Mouse (Mus musculus) lung, embryonic 16.5 days (tissue): ENCODE results near the gene Ppme1. TPM values are rescaled to one million over a fixed set of nuclear protein-coding genes. Genes with fewer than 3 reads are reported as not detected.

ENCODE experiments used
- ATAC-seq: fragments of 200-750 bp; cut with Nextera tagmentation; 2 replicates; pipeline ENCODE4 v1.8.0; 2017; ENCODE audit warnings: low read depth, mild to moderate bottlenecking, moderate library complexity
- H3K27ac ChIP-seq: fragments of 300-500 bp; sonication (generic); 2 replicates; pipeline ENCODE4 v1.5.1; 2014; ENCODE audit warnings: mild to moderate bottlenecking, control low read depth, low read length
- H3K27me3 ChIP-seq: fragments of 300-500 bp; sonication (generic); 2 replicates; pipeline ENCODE4 v1.6.1; 2014; ENCODE audit warnings: low read depth, low read length, mixed read lengths; ENCODE audit not compliant: control insufficient read depth, insufficient read depth
- H3K36me3 ChIP-seq: fragments of 300-500 bp; sonication (generic); 2 replicates; pipeline ENCODE4 v1.6.1; 2014; ENCODE audit warnings: low read length; ENCODE audit not compliant: control insufficient read depth, insufficient read depth
- H3K4me1 ChIP-seq: fragments of 300-500 bp; sonication (generic); replicated peaks from 2 replicates; pipeline ENCODE4 v1.6.1; 2014; ENCODE audit warnings: low read length, mixed read lengths; ENCODE audit not compliant: control insufficient read depth, insufficient read depth
- H3K4me2 ChIP-seq: fragments of 300-500 bp; sonication (generic); 2 replicates; pipeline ENCODE4 v1.6.1; 2014; ENCODE audit warnings: low read depth, low read length, control low read depth
- H3K4me3 ChIP-seq: fragments of 300-500 bp; sonication (generic); 2 replicates; pipeline ENCODE4 v1.5.1; 2014; ENCODE audit warnings: mild to moderate bottlenecking, low read length, control low read depth
- H3K9ac ChIP-seq: fragments of 300-500 bp; sonication (generic); 2 replicates; pipeline ENCODE4 v1.6.1; 2014; ENCODE audit warnings: low read length, control low read depth
- H3K9me3 ChIP-seq: fragments of 300-500 bp; sonication (generic); 2 replicates; pipeline ENCODE4 v1.6.1; 2016; ENCODE audit warnings: low read length; ENCODE audit not compliant: control insufficient read depth
- WGBS: fragments of 180-500 bp; shearing (Covaris S2); extraction: QIAGEN DNeasy Blood & Tissue Kit; methylation state at CpG from one replicate; pipeline ENCODE4 v1.1.7; 2014; 5-methylcytosine and 5-hydroxymethylcytosine counted together
- polyA plus RNA-seq: library from polyadenylated mRNA; unstranded; fragments of >200 nt; fragmentation: Nextera tagmentation; extraction: Ambion mirVana; gene quantifications from 2 replicates; pipeline ENCODE4 v1.2.1, GENCODE M21; 2015

Gene Ppme1
- polyA plus RNA-seq, 1 experiment from 2014 or later, result 57.6 TPM

DNA sequence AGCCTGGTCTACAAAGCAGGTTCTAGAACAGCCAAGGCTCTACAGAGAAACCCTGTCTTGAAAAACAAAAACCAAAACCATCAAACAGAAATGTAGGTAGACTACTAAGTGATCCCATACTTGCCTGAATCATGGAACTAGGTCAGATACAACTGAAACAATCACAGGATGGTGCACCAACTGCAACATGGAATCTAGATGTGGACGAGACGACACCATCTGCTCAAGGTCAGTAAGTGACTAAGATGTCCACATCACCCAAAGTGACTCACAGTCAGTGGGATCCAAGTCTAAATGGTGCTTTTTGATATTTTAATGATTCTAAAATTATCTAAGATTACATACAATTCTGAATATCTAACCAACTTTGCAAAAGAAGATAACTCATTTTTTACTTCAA, 36.2 kb downstream of the Ppme1 start:
- WGBS, result 94% methylated on average over 2 of the region's 2 CpGs
- ATAC-seq, result no peak
- Histone ChIP-seq H3K9me3 (no peaks in the 10 kb centered on the region), H3K4me3 (no peak overlapping the region), H3K27ac (no peak overlapping the region), H3K9ac (no peak overlapping the region), H3K27me3 (no peaks in the 10 kb centered on the region), H3K4me1 (no peaks in the 10 kb centered on the region), H3K36me3 (peaks cover 21% of the 10 kb centered on the region), H3K4me2 (no peak overlapping the region)

DNA sequence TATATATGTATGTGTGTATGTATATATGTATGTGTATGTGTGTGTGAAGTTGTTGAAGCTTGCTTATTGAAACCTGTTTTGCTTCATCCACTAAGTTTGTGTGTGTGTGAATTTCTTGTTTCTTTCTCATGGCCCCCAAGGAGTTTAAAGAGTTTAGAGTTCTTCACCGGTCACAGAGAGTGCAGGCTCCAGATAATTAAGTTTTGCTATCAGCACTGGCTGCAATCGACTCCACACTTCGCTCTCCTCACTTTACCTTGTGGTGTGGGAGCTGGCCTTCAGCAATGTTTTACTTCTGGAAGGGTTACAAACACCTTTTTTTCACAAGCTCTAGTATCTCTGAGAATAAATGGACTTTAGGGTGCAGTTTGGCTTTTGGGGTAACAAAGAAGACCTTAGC, 40.8 kb downstream of the Ppme1 start:
- H3K4me2 ChIP-seq, result no peak overlapping the region
- peaks cover 10% of the 10 kb centered on the region; the same call in 1 of the 2 replicates for H3K36me3 ChIP-seq
- H3K4me3 ChIP-seq, result no peak overlapping the region
- H3K9ac ChIP-seq, result no peak overlapping the region
- no peak for ATAC-seq
- no peaks in the 10 kb centered on the region for H3K4me1 ChIP-seq
- no peaks in the 10 kb centered on the region for H3K9me3 ChIP-seq
- 89% methylated on average over 3 of the region's 3 CpGs for WGBS
- H3K27me3 ChIP-seq, result no peaks in the 10 kb centered on the region
- no peak overlapping the region for H3K27ac ChIP-seq

DNA sequence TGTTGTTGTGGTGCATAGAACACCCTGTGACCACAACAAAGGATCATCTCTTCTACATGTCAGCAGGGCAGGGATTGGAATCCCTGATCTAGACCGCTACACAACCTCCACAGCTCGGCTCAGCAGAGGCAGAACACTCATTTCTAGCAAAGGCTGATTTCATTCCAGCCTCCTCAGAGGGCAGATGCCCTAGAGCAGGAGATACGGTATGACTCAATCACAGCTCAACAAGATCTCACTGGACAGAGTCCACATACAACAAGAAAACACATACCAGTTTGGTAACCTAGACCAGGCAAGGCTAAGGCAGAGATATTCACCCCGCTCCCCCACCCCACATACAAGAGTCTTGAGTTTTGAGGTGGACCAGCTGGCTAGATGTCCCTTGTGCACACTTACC, 43.5 kb downstream of the Ppme1 start:
- Histone ChIP-seq H3K4me2 (no peak overlapping the region), H3K4me1 (no peaks in the 10 kb centered on the region), H3K27me3 (no peaks in the 10 kb centered on the region), H3K36me3 (peaks cover 6% of the 10 kb centered on the region; the same call in 1 of the 2 replicates), H3K9ac (no peak overlapping the region), H3K27ac (no peak overlapping the region), H3K9me3 (no peaks in the 10 kb centered on the region), H3K4me3 (no peak overlapping the region)
- no peak for ATAC-seq
- WGBS, result 90% methylated on average over 4 of the region's 4 CpGs

DNA sequence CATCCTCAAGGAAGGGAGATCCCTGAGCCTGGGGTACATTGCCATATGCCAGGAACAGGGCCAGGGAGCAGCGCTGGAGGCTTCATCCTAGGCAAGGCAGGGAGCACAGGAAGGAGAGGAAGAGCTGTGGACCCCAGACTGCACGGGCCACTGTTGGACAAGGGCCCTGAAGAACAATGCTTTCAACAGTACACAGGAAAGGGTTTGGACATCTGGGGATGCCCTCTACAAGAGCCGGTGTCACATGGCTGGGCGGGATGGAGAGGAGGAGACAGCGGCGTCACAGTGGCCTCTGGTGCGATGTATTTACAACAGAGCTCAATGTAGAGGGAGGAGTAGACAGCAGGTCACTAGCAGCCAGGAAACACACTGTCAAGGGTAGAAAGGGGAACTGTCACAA, 44.6 kb downstream of the Ppme1 start:
- peak; percentile 75 for ATAC-seq
- 73% methylated on average over 7 of the region's 7 CpGs for WGBS
- H3K9ac ChIP-seq, result no peak overlapping the region
- no peaks in the 10 kb centered on the region for H3K9me3 ChIP-seq
- H3K27me3 ChIP-seq, result no peaks in the 10 kb centered on the region
- H3K4me3 ChIP-seq, result no peak overlapping the region
- no peak overlapping the region for H3K4me2 ChIP-seq
- peaks cover 3% of the 10 kb centered on the region; the same call in 1 of the 2 replicates for H3K36me3 ChIP-seq
- H3K27ac ChIP-seq, result no peak overlapping the region
- no peaks in the 10 kb centered on the region for H3K4me1 ChIP-seq

DNA sequence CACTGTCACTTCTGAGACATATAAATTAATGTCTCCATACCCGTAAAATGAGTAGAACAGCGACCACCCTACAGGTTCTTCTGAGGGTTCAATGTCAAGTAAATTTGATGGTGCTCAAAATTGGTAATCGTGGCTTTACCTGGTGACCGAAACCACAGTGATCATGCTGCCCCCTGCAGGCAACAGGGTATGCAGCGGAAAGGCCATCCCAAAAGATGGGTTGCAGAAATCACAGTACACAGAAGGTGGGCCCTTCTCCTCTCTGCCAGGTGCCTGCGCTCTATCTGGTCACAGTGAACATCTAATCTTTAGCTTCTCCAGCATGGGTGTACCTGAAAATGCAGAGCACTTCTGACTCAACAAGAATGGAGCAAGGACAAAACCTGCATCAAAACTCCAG, 46.6 kb downstream of the Ppme1 start:
- no peak overlapping the region for H3K27ac ChIP-seq
- no peak overlapping the region for H3K4me2 ChIP-seq
- WGBS, result 63% methylated on average over 6 of the region's 6 CpGs
- no peak overlapping the region for H3K9ac ChIP-seq
- 0 out of 2 replicates have a peak, but pooled peaks cover 2% of the 10 kb centered on the region for H3K4me1 ChIP-seq
- no peak overlapping the region for H3K4me3 ChIP-seq
- H3K9me3 ChIP-seq, result no peaks in the 10 kb centered on the region
- no peak for ATAC-seq
- peaks cover 3% of the 10 kb centered on the region; the same call in 1 of the 2 replicates for H3K36me3 ChIP-seq
- no peaks in the 10 kb centered on the region for H3K27me3 ChIP-seq

DNA sequence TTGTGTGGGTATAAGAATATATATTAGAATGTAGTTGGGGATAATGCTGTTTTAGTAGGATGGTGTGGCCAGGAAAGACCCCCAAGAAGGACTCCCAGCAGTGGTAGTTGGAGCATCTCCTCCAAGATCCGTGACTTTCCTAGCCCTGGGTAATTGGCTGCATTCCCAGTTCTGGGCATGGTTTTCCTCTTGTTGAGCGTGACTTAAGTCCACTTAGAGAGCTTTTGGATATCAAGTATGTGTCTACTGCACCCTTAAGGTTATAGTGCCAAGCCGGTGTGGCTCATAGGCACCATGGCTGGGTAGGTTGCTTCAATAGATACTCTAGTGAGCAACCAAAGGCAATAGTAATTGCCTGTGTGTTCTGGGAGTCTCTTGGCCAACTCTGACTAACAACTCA, 48.4 kb downstream of the Ppme1 start:
- Histone ChIP-seq H3K27me3 (no peaks in the 10 kb centered on the region), H3K9me3 (no peaks in the 10 kb centered on the region), H3K4me3 (no peak overlapping the region), H3K27ac (no peak overlapping the region), H3K4me2 (no peak overlapping the region), H3K9ac (no peak overlapping the region), H3K36me3 (0 out of 2 replicates have a peak, but pooled peaks cover 3% of the 10 kb centered on the region), H3K4me1 (0 out of 2 replicates have a peak, but pooled peaks cover 2% of the 10 kb centered on the region)
- WGBS, result 41% methylated on average over 3 of the region's 3 CpGs
- ATAC-seq, result peak; percentile 55

DNA sequence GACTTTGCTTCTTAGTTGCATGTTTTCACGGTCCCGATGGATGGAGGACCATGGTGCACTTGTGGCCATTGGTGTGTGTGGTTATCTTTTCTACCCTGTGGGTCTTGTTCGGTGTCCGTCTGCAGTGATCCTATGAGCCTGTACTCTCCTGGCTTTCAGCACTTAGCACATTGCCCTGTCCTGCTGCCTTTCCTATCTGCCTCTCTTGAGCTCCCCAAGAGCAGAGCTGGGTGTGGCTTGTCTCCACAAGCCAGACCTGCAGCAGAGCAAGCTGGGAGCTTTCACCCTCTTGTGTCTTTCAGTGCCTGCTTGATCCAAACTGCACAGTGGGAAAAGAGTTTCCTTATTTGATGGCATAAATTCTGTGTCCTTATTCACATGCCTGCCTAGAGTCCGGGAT, 54.6 kb downstream of the Ppme1 start:
- Histone ChIP-seq H3K4me2 (no peak overlapping the region), H3K27ac (no peak overlapping the region), H3K36me3 (no peaks in the 10 kb centered on the region), H3K9ac (no peak overlapping the region), H3K4me3 (no peak overlapping the region), H3K27me3 (no peaks in the 10 kb centered on the region), H3K4me1 (0 out of 2 replicates have a peak, but pooled peaks cover 2% of the 10 kb centered on the region), H3K9me3 (no peaks in the 10 kb centered on the region)
- no peak for ATAC-seq
- WGBS, result 90% methylated on average over 5 of the region's 5 CpGs

DNA sequence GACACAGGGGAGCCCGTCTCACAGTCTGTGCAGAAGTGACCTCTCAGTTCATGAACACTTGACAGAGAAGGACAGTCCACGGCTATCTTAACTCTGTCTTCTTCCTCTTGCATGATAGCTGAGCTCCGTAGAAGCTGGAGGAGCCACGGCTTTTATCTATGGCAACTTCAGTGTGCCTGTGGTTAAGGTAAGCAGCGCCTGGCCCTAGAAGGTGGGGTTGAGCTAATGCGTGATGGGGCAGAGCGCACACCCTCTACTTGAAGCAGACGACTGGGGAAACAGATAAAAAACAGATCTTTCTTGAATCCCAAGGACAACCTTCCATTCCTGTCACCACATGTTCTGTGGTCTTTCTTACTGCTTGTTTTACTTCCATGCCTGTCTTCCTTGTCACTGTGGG, 55.2 kb downstream of the Ppme1 start:
- Histone ChIP-seq H3K4me1 (0 out of 2 replicates have a peak, but pooled peaks cover 2% of the 10 kb centered on the region), H3K9ac (no peak overlapping the region), H3K4me2 (no peak overlapping the region), H3K36me3 (no peaks in the 10 kb centered on the region), H3K27me3 (no peaks in the 10 kb centered on the region), H3K27ac (no peak overlapping the region), H3K9me3 (no peaks in the 10 kb centered on the region), H3K4me3 (no peak overlapping the region)
- WGBS, result 82% methylated on average over 8 of the region's 8 CpGs
- no peak for ATAC-seq

DNA sequence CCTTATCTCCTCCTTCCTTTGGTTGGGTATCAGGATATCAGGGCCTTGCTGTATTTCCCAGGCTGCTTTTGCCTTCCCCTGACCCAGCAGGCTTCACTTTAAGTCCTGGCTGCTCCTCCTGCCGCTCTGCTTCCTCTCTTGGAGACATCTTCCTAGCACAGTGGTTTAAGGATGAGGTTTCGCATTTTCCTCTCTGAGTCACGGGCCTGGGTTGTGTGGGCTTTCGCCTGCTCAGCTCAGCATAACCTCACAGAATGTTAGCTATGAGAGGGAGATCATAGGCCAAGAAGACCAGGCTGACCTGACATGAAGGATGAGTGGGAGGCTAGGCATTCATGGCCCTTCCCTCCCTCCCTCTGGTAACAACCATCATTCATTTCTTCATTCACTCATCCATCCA, 59.4 kb downstream of the Ppme1 start:
- no peak overlapping the region for H3K4me3 ChIP-seq
- no peak overlapping the region for H3K9ac ChIP-seq
- no peak for ATAC-seq
- no peak overlapping the region for H3K4me2 ChIP-seq
- H3K4me1 ChIP-seq, result peaks cover 9% of the 10 kb centered on the region
- WGBS, result 90% methylated on average over 4 of the region's 4 CpGs
- H3K27me3 ChIP-seq, result no peaks in the 10 kb centered on the region
- H3K27ac ChIP-seq, result no peak overlapping the region
- H3K36me3 ChIP-seq, result peaks cover 3% of the 10 kb centered on the region; the same call in 1 of the 2 replicates
- no peaks in the 10 kb centered on the region for H3K9me3 ChIP-seq

DNA sequence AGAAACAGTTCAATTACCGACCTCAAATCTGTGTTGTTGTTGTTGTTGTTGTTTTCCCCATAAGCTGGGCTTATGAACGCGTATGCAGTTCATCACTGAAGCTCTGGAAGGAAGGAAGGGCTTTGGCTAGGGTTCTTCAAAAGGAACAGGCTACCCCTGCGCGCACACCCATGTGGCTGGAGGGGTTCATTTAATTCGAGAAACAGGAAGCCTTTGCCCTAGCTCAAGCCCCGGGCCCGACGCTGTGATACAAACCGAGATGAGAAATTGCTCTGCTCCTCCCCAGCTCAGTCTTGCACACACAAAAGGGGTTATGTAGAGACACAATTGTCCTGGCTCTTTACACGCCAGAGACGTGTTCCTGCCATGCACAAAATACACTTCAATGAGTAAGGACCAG, 61.8 kb downstream of the Ppme1 start:
- ATAC-seq, result no peak
- Histone ChIP-seq H3K36me3 (peaks cover 3% of the 10 kb centered on the region; the same call in 1 of the 2 replicates), H3K4me2 (no peak overlapping the region), H3K9ac (no peak overlapping the region), H3K27ac (no peak overlapping the region), H3K9me3 (no peaks in the 10 kb centered on the region), H3K27me3 (no peaks in the 10 kb centered on the region), H3K4me1 (peaks cover 9% of the 10 kb centered on the region), H3K4me3 (no peak overlapping the region)
- WGBS, result 71% methylated on average over 12 of the region's 12 CpGs
